Mouse (Mus musculus) embryo, embryonic 9.5 days (tissue): ENCODE results near the gene Apex2.

ENCODE experiments used
- DNase-seq: peaks from one replicate; pipeline ENCODE4 v3.0.0-alpha.2; 2017; ENCODE audit errors: extremely low spot score

Gene Apex2

GRCm38 (mm10) chrX:150589696-150590095 lies at the start of gene Apex2:
TSS of gene Apex2 (minus strand) at chrX:150589868.
- DNase-seq, result no peak

DNA sequence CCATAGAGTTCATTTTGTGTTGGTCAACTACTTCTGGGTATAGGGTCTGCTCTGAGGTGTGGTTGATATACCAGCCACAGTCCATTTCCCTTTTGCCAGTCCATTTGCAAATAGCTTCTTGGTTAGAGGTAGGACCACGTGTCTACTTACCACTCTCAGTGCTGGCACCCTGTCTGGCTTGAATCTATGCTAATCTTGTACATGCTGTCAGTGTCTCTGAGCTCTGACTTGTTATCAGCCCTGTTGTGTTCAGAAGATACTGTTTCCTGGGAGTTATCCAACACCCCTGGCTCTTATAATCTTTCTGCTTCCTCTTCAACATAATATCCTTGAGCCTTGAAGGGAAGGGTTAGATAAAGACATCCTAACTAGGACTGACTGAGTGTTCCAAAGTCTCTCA lies 46.8 kb upstream of the Apex2 start:
- DNase-seq, result no peak

- DNase-seq, result no peak
Observed at GRCm38 (mm10) chrX:150598882-150599281, 9.2 kb upstream of the Apex2 start.

DNA sequence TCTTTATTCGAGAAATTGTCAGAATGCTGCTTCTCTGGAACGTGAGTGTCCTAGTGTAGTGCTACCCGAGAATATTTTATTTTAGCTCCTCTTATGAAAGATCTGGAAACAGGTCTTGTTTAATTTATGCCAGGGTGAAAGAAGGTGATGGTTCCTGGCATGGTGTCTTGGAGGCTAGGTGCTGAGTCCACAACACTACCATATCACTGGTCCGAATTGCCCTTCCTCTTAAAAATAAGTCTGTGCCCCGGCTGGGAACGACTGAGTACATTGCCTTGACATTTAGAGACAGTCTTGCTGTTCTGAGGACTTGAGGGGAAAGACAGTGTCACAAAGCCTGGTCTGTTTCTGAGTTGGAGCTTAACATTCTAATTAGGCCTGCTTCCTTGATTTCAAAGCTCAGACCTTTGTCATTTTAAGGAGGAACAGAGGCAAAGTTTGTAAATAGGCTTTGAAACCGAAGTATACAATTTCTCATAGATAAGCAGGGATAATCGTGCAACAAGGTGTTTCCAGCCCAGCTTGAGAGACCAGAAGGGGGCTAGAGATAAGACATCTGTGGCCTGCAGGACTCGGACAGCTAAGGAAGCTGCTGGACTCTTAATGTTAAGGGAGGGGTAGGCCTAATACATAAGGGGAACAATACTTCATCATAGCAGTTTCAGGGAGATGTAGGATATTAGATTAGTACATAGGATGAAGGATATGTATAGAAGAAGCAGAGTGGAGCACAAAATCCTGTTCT lies 5.5 kb upstream of the Apex2 start:
- no peak for DNase-seq

DNA sequence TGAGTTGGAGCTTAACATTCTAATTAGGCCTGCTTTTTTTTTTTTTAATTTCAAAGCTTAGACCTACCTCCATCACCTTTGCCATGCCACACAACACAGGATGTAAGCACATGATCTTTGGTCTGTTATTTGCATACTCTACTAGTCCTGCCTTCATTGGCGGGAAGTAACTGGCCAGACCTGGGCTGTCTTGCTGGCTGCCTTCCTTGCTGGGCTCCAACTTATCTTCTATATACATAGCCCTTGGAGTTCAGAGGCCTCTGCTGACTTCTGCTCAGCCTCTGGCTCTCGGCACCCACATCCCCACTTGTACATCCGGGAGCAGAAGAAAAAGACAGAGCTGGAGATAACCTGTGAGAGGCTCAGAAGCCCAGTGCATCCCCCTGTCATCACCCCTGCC lies 4.5 kb upstream of the Apex2 start:
- no peak for DNase-seq

DNA sequence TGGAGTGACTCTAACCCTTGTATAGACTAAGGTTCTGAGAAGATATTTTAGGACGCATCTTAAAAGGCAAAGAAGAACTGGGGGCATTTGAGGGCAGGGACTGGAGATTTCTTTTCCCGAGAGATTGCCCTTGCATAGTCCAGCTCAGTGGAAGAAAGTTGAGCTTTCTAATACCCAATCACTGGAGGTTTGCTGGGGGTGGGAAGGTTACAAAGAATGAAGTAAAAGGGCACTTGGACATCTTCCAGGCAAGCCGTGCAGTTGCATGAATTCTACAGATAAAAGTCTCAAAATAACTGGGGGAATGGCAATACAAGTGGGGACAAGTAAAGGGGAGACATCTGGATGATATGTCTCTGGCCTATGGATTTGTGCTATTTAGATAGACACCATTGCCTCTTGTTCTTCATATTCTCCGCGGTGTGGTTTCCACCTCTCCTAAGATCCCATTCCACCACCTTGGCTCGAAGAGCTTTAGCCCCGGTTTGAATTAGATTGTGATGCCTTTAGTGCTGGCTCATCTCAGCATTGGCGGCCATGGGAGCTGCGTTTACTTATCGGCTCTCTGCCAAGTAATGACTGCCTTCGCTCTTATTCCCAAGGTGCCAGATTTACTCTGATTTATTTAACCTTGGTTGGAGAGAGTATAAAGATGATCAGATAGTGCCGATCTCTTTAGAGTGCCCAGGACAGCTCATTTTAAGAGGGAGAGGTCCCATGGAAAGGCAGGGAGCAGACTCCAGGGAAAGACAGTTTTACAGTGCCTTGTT lies 3.8 kb upstream of the Apex2 start:
- no peak for DNase-seq

DNA sequence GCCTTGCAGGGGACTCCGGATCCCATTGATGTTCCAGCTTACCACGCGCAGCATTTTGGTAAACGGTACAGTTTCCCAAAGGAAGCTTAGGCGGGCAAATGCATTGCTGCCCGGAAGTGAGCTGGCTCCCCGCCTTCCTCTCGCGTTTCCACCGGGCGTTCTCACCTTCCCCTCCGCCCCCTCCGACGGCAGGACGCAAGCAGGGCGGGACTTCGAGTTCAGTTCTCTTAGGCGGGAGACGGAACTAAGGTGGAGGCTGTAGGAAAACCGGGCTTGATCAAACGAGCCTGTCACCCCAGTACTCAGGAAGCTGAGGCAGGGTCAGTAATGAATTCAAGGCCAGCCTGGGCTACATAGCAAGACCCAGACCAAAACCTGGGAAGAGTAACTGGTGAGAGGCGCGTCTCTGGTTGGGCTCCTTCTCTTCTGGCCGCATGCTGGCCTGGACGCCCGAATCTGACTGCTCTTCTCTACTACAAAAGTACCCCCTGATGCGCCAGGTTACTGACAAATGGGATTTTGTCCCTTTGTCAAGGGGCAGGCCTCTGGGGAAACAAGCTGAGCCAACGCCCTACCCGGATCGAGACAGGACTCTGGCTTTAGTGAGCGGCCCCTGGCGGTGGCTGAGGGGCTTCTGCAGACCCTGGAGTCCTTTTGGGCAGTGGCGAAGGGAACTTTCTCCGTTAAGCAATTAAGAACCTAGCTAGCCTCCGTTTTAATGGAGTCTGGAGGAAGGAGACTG lies 1.5 kb downstream of the Apex2 start, which contains the start of gene Pfkfb1:
Pfkfb1 (plus strand) TSS at position 207 of the 742 bp plus-strand sequence.
- peak; percentile 74 for DNase-seq

- DNase-seq, result no peak
Observed at GRCm38 (mm10) chrX:150585116-150585515, 4.6 kb downstream of the Apex2 start.

DNA sequence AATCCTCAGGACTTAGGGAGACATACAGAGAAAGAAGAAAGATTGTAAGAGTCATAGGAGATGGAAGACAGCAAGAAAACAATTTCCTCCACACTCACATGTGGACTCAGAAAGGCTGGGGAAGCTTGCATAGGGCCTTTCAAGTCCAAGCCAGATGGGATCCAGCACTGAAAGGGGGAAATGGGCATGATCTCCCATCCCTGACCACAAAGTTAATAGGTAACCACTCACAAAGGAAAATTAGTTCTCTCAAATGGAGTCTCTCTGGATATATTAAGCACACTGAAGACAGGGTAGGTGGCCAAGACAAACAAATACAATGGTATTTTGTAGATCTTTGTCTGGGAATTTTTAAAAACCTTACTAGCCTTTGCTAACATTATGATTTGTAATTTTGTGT lies 7.7 kb downstream of the Apex2 start:
- DNase-seq, result no peak

GRCm38 (mm10) chrX:150564644-150565357 lies 24.9 kb downstream of the Apex2 start:
- no peak for DNase-seq

DNA sequence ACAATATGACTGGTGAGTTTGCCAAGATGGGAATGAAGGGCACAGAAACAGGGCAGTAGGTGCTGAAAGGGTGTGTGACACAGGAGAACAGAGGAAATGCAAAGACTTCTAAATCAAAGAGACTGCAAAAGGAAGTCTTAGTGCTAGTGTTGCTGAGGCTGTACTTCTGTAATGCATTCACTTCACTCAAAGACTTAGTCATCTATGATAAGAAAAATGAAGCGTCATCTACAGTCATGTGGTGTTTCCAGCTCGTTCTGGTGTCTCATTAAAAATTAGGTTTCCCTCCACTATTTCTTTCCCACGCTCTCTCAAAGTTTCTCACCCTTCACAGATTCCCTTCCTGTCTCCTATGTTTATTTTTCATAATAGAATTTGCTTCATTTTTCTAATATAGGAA lies 35.6 kb downstream of the Apex2 start:
- no peak for DNase-seq

GRCm38 (mm10) chrX:150551986-150552385 lies 37.7 kb downstream of the Apex2 start:
- no peak for DNase-seq

- DNase-seq, result no peak
Observed at GRCm38 (mm10) chrX:150549639-150550038, 40.0 kb downstream of the Apex2 start.

- DNase-seq, result no peak
Observed at GRCm38 (mm10) chrX:150547239-150547638, 42.4 kb downstream of the Apex2 start, which contains the start of gene Alas2. TSS of gene Alas2 (plus strand) at chrX:150547375.

- no peak for DNase-seq
Observed at GRCm38 (mm10) chrX:150541684-150542083, 48.0 kb downstream of the Apex2 start.

GRCm38 (mm10) chrX:150540111-150540510 lies 49.6 kb downstream of the Apex2 start:
- DNase-seq, result no peak

DNA sequence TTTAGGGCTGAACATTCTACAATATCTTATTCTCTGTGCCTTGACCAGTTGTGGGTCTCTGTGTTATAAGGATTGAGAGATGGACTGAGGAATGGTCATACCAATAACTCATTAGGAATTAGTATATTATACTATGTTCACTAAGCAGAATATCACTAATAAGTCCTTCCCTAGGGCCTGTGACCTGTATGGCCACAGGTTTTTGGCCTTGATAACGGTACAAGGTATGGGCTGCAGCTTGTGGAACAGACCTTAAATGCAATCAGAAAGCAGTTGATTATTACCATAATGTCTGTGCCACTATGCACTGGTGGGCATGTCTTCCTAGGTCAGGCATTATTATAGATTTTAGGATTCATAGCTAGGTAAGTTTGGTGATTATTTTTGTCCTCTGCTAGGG lies 73.2 kb downstream of the Apex2 start:
- no peak for DNase-seq

DNA sequence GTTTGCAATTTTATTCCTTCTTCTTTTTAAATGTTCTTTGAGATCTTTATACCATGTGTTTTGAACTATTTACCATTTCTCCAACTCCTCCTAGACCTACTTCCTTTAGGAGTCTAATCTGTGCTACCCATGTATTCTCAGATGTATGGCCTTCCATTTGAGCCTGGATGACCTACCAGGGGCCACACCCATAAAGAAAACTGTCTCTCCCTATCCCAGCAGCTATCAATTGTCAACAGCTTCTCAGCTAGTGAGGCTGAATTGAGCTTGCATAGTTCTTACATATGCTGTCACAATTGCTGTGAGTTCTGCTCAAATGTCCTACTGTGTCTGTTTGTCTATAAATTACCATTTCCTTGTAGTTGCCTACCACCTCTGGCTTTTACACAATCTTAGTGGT lies 73.7 kb downstream of the Apex2 start:
- DNase-seq, result no peak

DNA sequence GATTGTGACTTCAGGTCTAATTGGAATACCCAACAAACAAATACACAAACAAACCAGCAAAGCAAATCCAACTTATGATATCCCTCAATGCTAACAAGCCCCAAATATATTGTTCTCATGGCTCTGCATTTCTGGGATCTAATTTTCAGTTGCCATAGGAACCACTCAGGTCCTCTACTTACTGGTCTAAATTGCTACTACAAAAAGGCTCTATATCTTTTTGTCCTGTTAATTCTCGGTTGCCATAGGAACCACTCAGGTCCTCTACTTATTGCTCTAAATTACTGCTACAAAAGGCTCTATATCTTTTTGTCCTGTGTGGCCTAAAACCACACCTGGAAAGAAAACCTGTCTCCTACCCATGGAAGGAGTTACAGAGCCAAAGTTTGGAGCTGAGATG lies 75.5 kb downstream of the Apex2 start:
- DNase-seq, result no peak

- DNase-seq, result no peak
Observed at GRCm38 (mm10) chrX:150511274-150511673, 78.4 kb downstream of the Apex2 start.

GRCm38 (mm10) chrX:150510631-150511030 lies 79.0 kb downstream of the Apex2 start:
- peak; percentile 7 for DNase-seq

GRCm38 (mm10) chrX:150508696-150509095 lies 81.0 kb downstream of the Apex2 start:
- no peak for DNase-seq
